Mouse (Mus musculus) CH12F3 (cell line): ENCODE measurements around the gene Zfp143.
"Not testable (repeated sequence)": the region's sequence is repeated elsewhere in the genome, so short reads cannot be mapped to it uniquely, and the experiment has no call there.

Experiments
- in situ Hi-C: fragments of 300-500 bp; cut with MboI; formaldehyde crosslinking; loops from 2 replicates; pipeline ENCODE4 v1.14.3; 2020; ENCODE audit warnings: low sequenced_read_pairs

Zfp143 gene

GRCm38 (mm10) chr7:110128566-110128965 lies 67.5 kb downstream of the Zfp143 start:
- in situ Hi-C loops = no loop called here

- in situ Hi-C loops = not testable (repeated sequence)
Measured at GRCm38 (mm10) chr7:110132272-110132671, 71.3 kb downstream of the Zfp143 start.

- in situ Hi-C loops = no loop called here
Measured at GRCm38 (mm10) chr7:110133988-110134387, 73.0 kb downstream of the Zfp143 start.

GRCm38 (mm10) chr7:110138538-110138937 lies 77.5 kb downstream of the Zfp143 start:
- in situ Hi-C loops = no loop called here

GRCm38 (mm10) chr7:110143863-110144262 lies 82.8 kb downstream of the Zfp143 start:
- in situ Hi-C loops = no loop called here
